Mouse (Mus musculus) olfactory bulb, adult 2 months (tissue): ENCODE data around the gene Apol7a.

Source experiments
- CTCF ChIP-seq: fragments of 200-500 bp; IDR thresholded peaks from 2 replicates; pipeline ENCODE4 v1.5.1; 2012; ENCODE audit warnings: low read depth, mild to moderate bottlenecking, low read length, moderate library complexity; ENCODE audit not compliant: insufficient read depth
- POLR2A ChIP-seq: fragments of 200-500 bp; IDR thresholded peaks from 2 replicates; pipeline ENCODE4 v1.6.1; 2012; ENCODE audit warnings: mild to moderate bottlenecking, low read depth, low read length, moderate library complexity; ENCODE audit not compliant: insufficient read depth

DNA sequence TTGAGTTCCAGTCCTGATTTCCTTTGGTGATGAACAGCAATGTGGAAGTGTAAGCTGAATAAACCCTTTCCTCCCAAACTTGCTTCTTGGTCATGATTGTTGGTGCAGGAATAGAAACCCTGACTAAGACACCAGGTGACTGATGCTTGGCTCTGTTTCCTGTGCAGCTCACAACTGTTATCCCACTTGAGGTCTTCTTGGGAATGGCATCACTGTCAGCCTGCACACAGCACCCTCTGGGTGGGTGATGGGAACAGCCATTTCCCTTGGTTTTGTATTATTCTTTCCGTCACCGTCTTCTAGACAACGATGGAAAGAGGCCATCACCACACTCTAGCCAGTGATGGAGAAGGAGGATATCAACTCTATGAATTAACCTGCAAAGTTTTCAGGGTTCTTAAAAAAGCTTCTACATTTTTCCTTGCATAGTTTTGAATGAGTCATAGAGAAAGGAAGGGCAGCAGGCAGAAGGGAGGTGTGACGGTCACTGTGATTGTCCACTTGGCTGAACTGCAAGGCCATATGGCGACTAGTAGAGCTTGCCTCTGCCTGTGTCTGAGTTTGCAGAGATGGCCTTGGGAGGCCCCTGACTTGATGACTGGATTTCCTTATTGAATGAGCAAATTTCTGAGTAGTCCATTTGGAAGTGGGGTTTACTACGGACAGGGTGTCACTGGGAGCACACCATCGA, 14.4 kb downstream of the Apol7a start:
- TF ChIP-seq CTCF (no peak), POLR2A (no peak)
